ENCODE assay signal across 8 mouse cellular contexts in genomic region chr6:127149303-127149943, GRCm38 (mm10). TPM values are rescaled to one million over a fixed set of nuclear protein-coding genes. Genes with fewer than 3 reads are reported as not detected.
DNase-seq lines count a peak whose midpoint lies in the region; ATAC-seq and TF ChIP-seq lines count a peak whose summit lies in the region.

No protein-coding gene starts in this region.

- 0 out of 2 replicates have a peak, but pooled peaks cover 5% of the 10 kb centered on the region for H3K36me3 ChIP-seq in spleen, adult 2 months (ENCODE audit: control insufficient read depth, insufficient read depth, low read length)
- peaks cover 37% of the 10 kb centered on the region for H3K36me3 ChIP-seq in heart, embryonic 13.5 days
- no peaks in the 10 kb centered on the region for H3K36me3 ChIP-seq in midbrain, embryonic 15.5 days (replicated peaks)

- peak overlapping the region; percentile 83 for H3K27ac ChIP-seq in spleen, adult 2 months (ENCODE audit: insufficient read depth, low read length)
- H3K27ac ChIP-seq in heart, embryonic 13.5 days (replicated peaks): peak overlapping the region; percentile 88
- H3K27ac ChIP-seq in midbrain, embryonic 15.5 days: no peak overlapping the region

- WGBS in spleen, adult 2 months: 0% methylated on average over 30 of the region's 30 CpGs
- WGBS in heart, embryonic 13.5 days: under 1% methylated on average over 30 of the region's 30 CpGs
- under 1% methylated on average over 30 of the region's 30 CpGs for WGBS in midbrain, embryonic 15.5 days

- H3K4me3 ChIP-seq in spleen, adult 2 months (ENCODE audit: extremely low read depth, insufficient read depth, insufficient read length): peak overlapping the region; percentile 63
- peak overlapping the region; percentile 92 for H3K4me3 ChIP-seq in heart, embryonic 13.5 days
- H3K4me3 ChIP-seq in midbrain, embryonic 15.5 days: peak overlapping the region; percentile 48

- no peak for TF ChIP-seq POLR2A in spleen, adult 2 months (IDR thresholded peaks at IDR 0.05; ENCODE audit: low read depth, low read length)

- H3K9ac ChIP-seq in heart, embryonic 13.5 days: peak overlapping the region; percentile 98
- peak overlapping the region; percentile 53 for H3K9ac ChIP-seq in midbrain, embryonic 15.5 days

- H3K9me3 ChIP-seq in heart, embryonic 13.5 days: no peaks in the 10 kb centered on the region
- no peaks in the 10 kb centered on the region for H3K9me3 ChIP-seq in midbrain, embryonic 15.5 days

- H3K4me1 ChIP-seq in spleen, adult 2 months (ENCODE audit: control insufficient read depth, insufficient read depth, insufficient read length): peaks cover 5% of the 10 kb centered on the region; the same call in 1 of the 2 replicates
- peaks cover 65% of the 10 kb centered on the region for H3K4me1 ChIP-seq in heart, embryonic 13.5 days
- peaks cover 61% of the 10 kb centered on the region for H3K4me1 ChIP-seq in midbrain, embryonic 15.5 days

- peak overlapping the region; percentile 87 for H3K4me2 ChIP-seq in heart, embryonic 13.5 days
- peak overlapping the region; percentile 74 for H3K4me2 ChIP-seq in midbrain, embryonic 15.5 days

- peaks cover 3% of the 10 kb centered on the region; the same call in 1 of the 2 replicates for H3K27me3 ChIP-seq in spleen, adult 2 months (ENCODE audit: control insufficient read depth, insufficient read depth, low read length)
- H3K27me3 ChIP-seq in heart, embryonic 13.5 days (replicated peaks): no peaks in the 10 kb centered on the region
- peaks cover 30% of the 10 kb centered on the region for H3K27me3 ChIP-seq in midbrain, embryonic 15.5 days (replicated peaks)

- DNase-seq in spleen, adult 2 months (ENCODE audit: low read depth in 1 of 2, low spot score in 2 of 2): peak in 1 of 2 experiments; percentile 49
- no peak for DNase-seq in spleen, adult 12 weeks (ENCODE audit: low spot score)
- DNase-seq in adrenal gland, postnatal 25 days: peak; percentile 46
- peak; percentile 44 to 63 for DNase-seq in kidney, postnatal 4 days
- peak; percentile 25 for DNase-seq in yolk sac, embryonic 10.5 days (ENCODE audit: low spot score)

- no peak for ATAC-seq in heart, embryonic 13.5 days (ENCODE audit: extremely low read depth, insufficient number of reproducible peaks, low FRiP score, low TSS enrichment)
- no peak for ATAC-seq in midbrain, embryonic 15.5 days (replicated peaks)
- ATAC-seq in megakaryocyte progenitor cell, adult 5-6 weeks (replicated peaks; ENCODE audit: poor library complexity): no peak

- no peak for TF ChIP-seq CTCF in spleen, adult 2 months (IDR thresholded peaks at IDR 0.05; ENCODE audit: extremely low read depth, insufficient read depth, insufficient read length, insufficient replicate concordance)

RNA-seq across cellular contexts. Expression of gene Ccnd2, which starts 2.6 kb away (rescaled TPM):
- polyA plus RNA-seq in spleen, adult 2 months (2012; rRNA removed): 47.7 and 55.7 TPM in 2 replicates
- 233 and 374 TPM in 2 replicates for total RNA-seq in adrenal gland, postnatal 25 days (2021)
- 583 and 638 TPM in 2 replicates for polyA plus RNA-seq in heart, embryonic 13.5 days (2015; fragmentation: Nextera tagmentation; extraction: Ambion mirVana)
- 320 and 370 TPM in 2 replicates for polyA plus RNA-seq in midbrain, embryonic 15.5 days (2015; fragmentation: Nextera tagmentation; extraction: Ambion mirVana)
- total RNA-seq in megakaryocyte progenitor cell, adult 5-6 weeks (2015): 76.9 and 124 TPM in 2 replicates
- total RNA-seq in megakaryocyte progenitor cell, adult 5-6 weeks (2017): 38.8 and 51.4 TPM in 2 replicates

RNA-seq across cellular contexts. Expression of gene Tigar, which starts 40.1 kb away (rescaled TPM):
- 1.5 and 1.7 TPM in 2 replicates for polyA plus RNA-seq in spleen, adult 2 months (2012; rRNA removed)
- 16.1 and 22.9 TPM in 2 replicates for total RNA-seq in adrenal gland, postnatal 25 days (2021)
- 7.6 and 8.1 TPM in 2 replicates for polyA plus RNA-seq in heart, embryonic 13.5 days (2015; fragmentation: Nextera tagmentation; extraction: Ambion mirVana)
- 6.5 and 7.1 TPM in 2 replicates for polyA plus RNA-seq in midbrain, embryonic 15.5 days (2015; fragmentation: Nextera tagmentation; extraction: Ambion mirVana)
- total RNA-seq in megakaryocyte progenitor cell, adult 5-6 weeks (2015): 8.4 and 9.8 TPM in 2 replicates
- 8.0 and 13.7 TPM in 2 replicates for total RNA-seq in megakaryocyte progenitor cell, adult 5-6 weeks (2017)
